ENCODE assay signal across 20 mouse cellular contexts in the genomic region with DNA sequence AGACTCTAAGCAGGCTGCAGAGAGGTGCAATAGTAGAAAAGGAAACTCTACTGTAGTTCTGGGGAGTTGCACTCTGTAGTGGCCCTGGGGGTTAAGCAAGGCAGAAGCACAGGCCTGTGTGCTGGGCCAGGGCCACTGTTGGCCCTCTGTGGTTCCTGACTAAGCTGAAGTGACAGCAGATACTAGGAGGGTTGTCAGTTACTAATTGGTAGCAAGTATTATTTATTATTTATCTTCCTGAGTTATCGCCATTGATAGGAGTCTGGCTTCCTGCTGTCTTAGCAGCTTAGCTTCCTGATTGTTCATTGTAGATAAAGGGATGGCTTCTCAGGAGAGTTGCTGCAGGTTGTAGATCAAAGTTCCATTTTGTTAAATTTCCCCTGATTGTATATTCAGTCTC.
"Had no signal": no experiment of that assay in that cellular context is flagged by ENCODE, and none has a peak within 500 bp of the region (broad histone marks: within the 10 kb centered on the region; RNA-seq: fewer than 3 reads in every experiment).

No protein-coding gene starts in this region.

- H3K4me1 ChIP-seq: midbrain, embryonic 10.5 days; midbrain, embryonic 12.5 days; neural tube, embryonic 13.5 days; neural tube, embryonic 15.5 days had no signal

- H3K4me3 ChIP-seq: megakaryocyte, embryonic 14.5 days; midbrain, embryonic 10.5 days; midbrain, embryonic 12.5 days; myocyte; neural tube, embryonic 13.5 days; neural tube, embryonic 15.5 days had no signal

- H3K9me3 ChIP-seq: megakaryocyte, embryonic 14.5 days; midbrain, embryonic 10.5 days; midbrain, embryonic 12.5 days; neural tube, embryonic 13.5 days; neural tube, embryonic 15.5 days had no signal

- H3K27ac ChIP-seq: midbrain, embryonic 10.5 days; midbrain, embryonic 12.5 days; neural tube, embryonic 13.5 days; neural tube, embryonic 15.5 days had no signal

- DNase-seq: lung, adult 18-20 months; lung, embryonic 14.5 days; lung, postnatal 10 days; lung, postnatal 4 days; midbrain, embryonic 14.5 days; retina, postnatal 1 day; right cerebral cortex, adult 18-20 months; right cerebral cortex, postnatal 25 days; right cerebral cortex, postnatal 4 days; spleen, adult 18-20 months; thymus, adult 18-20 months; thymus, postnatal 25 days; thymus, postnatal 4 days had no signal

- H3K4me2 ChIP-seq: lung, embryonic 14.5 days; midbrain, embryonic 12.5 days; neural tube, embryonic 13.5 days; neural tube, embryonic 15.5 days had no signal

- ATAC-seq: midbrain, embryonic 16.5 days had no signal

- H3K27me3 ChIP-seq: midbrain, embryonic 12.5 days; neural tube, embryonic 13.5 days; neural tube, embryonic 15.5 days had no signal

- H3K9ac ChIP-seq: lung, embryonic 14.5 days; midbrain, embryonic 12.5 days; neural tube, embryonic 13.5 days; neural tube, embryonic 15.5 days had no signal

- H3K36me3 ChIP-seq: midbrain, embryonic 10.5 days; midbrain, embryonic 12.5 days; neural tube, embryonic 13.5 days; neural tube, embryonic 15.5 days had no signal
